8 mouse cellular contexts compared by ENCODE assay signal in the genomic region with DNA sequence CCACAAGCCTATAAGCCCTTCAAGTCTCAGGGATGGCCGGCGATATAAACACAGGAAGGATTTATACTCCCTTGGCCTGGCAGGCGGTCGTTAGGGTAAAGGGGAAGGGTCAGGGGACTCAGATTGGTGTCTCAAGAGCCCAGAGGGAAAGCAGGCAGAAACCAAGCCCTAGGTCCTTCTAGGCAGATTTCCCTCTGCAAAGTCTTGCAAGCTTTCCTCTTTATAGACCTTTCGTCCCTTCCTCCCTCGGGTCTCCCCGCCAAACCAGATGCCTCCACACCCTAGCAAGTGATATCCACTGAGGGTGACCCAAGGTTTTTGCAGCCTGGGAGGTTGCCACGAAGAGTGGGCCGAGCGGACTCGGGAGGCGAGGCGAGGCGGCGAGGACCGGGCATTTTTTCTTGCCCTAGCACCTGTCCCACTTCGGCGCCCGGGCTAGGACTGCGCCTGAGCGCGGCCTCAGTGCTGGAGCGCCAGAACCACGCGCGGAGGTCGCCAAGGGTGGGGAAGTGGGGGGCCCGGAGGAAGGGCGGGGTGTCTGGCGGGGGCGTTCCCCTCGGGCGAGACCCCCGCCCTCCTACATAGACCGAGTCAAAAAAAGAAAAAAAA. TPM values are rescaled to one million over a fixed set of nuclear protein-coding genes. Genes with fewer than 3 reads are reported as not detected.
DNase-seq lines count a peak whose midpoint lies in the region; ATAC-seq and TF ChIP-seq lines count a peak whose summit lies in the region.

No protein-coding gene starts in this region.

- H3K9me3 ChIP-seq in forebrain, embryonic 12.5 days: 0 out of 2 replicates have a peak, but pooled peaks cover 4% of the 10 kb centered on the region
- 0 out of 2 replicates have a peak, but pooled peaks cover 3% of the 10 kb centered on the region for H3K9me3 ChIP-seq in hindbrain, embryonic 16.5 days (ENCODE audit: control insufficient read depth, low read length)
- no peaks in the 10 kb centered on the region for H3K9me3 ChIP-seq in liver, embryonic 14.5 days (ENCODE audit: control insufficient read depth, low read length)

- H3K4me3 ChIP-seq in left cerebral cortex, adult 2 months: peak overlapping the region; percentile 53
- H3K4me3 ChIP-seq in forebrain, embryonic 12.5 days (replicated peaks): peak overlapping the region; percentile 55
- H3K4me3 ChIP-seq in hindbrain, embryonic 16.5 days (ENCODE audit: low read length): peak overlapping the region; percentile 59
- peak overlapping the region in 1 of 2 experiments; percentile 69; a peak in 2 of 4 replicates for H3K4me3 ChIP-seq in liver, embryonic 14.5 days (ENCODE audit: insufficient read depth in 1 of 2, low read depth in 2 of 2, low read length in 2 of 2)
- H3K4me3 ChIP-seq in olfactory bulb, adult 2 months (ENCODE audit: insufficient read depth, low read depth, low read length): peak overlapping the region; percentile 63

- TF ChIP-seq CTCF in left cerebral cortex, adult 2 months (IDR thresholded peaks at IDR 0.05): no peak
- TF ChIP-seq CTCF in liver, embryonic 14.5 days (IDR thresholded peaks at IDR 0.05; ENCODE audit: low read depth): no peak
- no peak for TF ChIP-seq CTCF in olfactory bulb, adult 2 months (IDR thresholded peaks at IDR 0.05; ENCODE audit: insufficient read depth, low read depth, low read length)

- no peak for ATAC-seq in forebrain, embryonic 12.5 days (ENCODE audit: low FRiP score)
- ATAC-seq in hindbrain, embryonic 16.5 days: no peak
- no peak for ATAC-seq in liver, embryonic 14.5 days (ENCODE audit: insufficient read depth)

- intact Hi-C loops in left cerebral cortex, adult 2 months (cut with DNase I): loop anchor here (10.0 kb wide), 1 partner anchor 136 kb away; the partner anchor contains the start of gene Zdhhc9
- intact Hi-C loops in left cerebral cortex, postnatal 14 days (cut with DNase I): loop anchor here (5.0 kb wide), 1 partner anchor 53 kb away; no protein-coding TSS in a partner anchor

- no peaks in the 10 kb centered on the region for H3K27me3 ChIP-seq in forebrain, embryonic 12.5 days
- no peaks in the 10 kb centered on the region for H3K27me3 ChIP-seq in hindbrain, embryonic 16.5 days (replicated peaks; ENCODE audit: control insufficient read depth, insufficient read depth, low read length)
- H3K27me3 ChIP-seq in liver, embryonic 14.5 days (ENCODE audit: control insufficient read depth, insufficient read depth, low read length): peaks cover 2% of the 10 kb centered on the region; the same call in 1 of the 2 replicates

- H3K27ac ChIP-seq in left cerebral cortex, adult 2 months: no peak overlapping the region
- no peak overlapping the region for H3K27ac ChIP-seq in forebrain, embryonic 12.5 days
- no peak overlapping the region for H3K27ac ChIP-seq in hindbrain, embryonic 16.5 days (ENCODE audit: low read depth, low read length)
- no peak overlapping the region for H3K27ac ChIP-seq in liver, embryonic 14.5 days
- H3K27ac ChIP-seq in olfactory bulb, adult 2 months (ENCODE audit: insufficient read depth, low read depth, low read length): no peak overlapping the region

- peak overlapping the region; percentile 70 for H3K4me2 ChIP-seq in forebrain, embryonic 12.5 days
- peak overlapping the region; percentile 73 for H3K4me2 ChIP-seq in hindbrain, embryonic 16.5 days (ENCODE audit: low read length)
- peak overlapping the region; percentile 79 for H3K4me2 ChIP-seq in liver, embryonic 14.5 days (ENCODE audit: low read depth)

- peak overlapping the region; percentile 61; the same call in 1 of the 2 replicates for H3K9ac ChIP-seq in forebrain, embryonic 12.5 days
- H3K9ac ChIP-seq in hindbrain, embryonic 16.5 days (ENCODE audit: low read depth, low read length): peak overlapping the region; percentile 31
- no peak overlapping the region for H3K9ac ChIP-seq in liver, embryonic 14.5 days (replicated peaks)

- TF ChIP-seq POLR2A in olfactory bulb, adult 2 months (IDR thresholded peaks at IDR 0.05; ENCODE audit: insufficient read depth, low read depth, low read length): no peak

- TF ChIP-seq EP300 in liver, embryonic 14.5 days (IDR thresholded peaks at IDR 0.05; ENCODE audit: low read depth): no peak

- 19% methylated on average over 35 of the region's 35 CpGs for WGBS in forebrain, embryonic 12.5 days
- WGBS in hindbrain, embryonic 16.5 days: 12% methylated on average over 35 of the region's 35 CpGs
- WGBS in liver, embryonic 14.5 days (ENCODE audit: insufficient replicate concordance): 9% methylated on average over 35 of the region's 35 CpGs
- WGBS in olfactory bulb, adult 2 months: 26% methylated on average over 34 of the region's 35 CpGs

- DNase-seq in left cerebral cortex, adult 2 months (ENCODE audit: extremely low spot score in 1 of 2, low spot score in 2 of 2): no peak
- DNase-seq in left cerebral cortex, postnatal 14 days (ENCODE audit: low spot score in 2 of 2): no peak
- peak; percentile 41 for DNase-seq in adrenal gland, postnatal 14 days
- no peak for DNase-seq in liver, embryonic 14.5 days (ENCODE audit: low read depth in 3 of 3, low spot score in 3 of 3)
- no peak for DNase-seq in T-cell, adult 2 months (ENCODE audit: low spot score)

- peaks cover 5% of the 10 kb centered on the region for H3K4me1 ChIP-seq in forebrain, embryonic 12.5 days
- H3K4me1 ChIP-seq in hindbrain, embryonic 16.5 days (ENCODE audit: control insufficient read depth, insufficient read depth, low read depth, low read length): peaks cover 4% of the 10 kb centered on the region; the same call in 1 of the 2 replicates
- H3K4me1 ChIP-seq in liver, embryonic 14.5 days (replicated peaks; ENCODE audit: control insufficient read depth in 2 of 2, insufficient read depth in 2 of 2, low read length in 1 of 2): peaks cover 3 to 10% of the 10 kb centered on the region in 2 experiments; a peak in 2 of 4 replicates
- H3K4me1 ChIP-seq in olfactory bulb, adult 2 months (ENCODE audit: control insufficient read depth, insufficient read depth, low read length): peaks cover 8% of the 10 kb centered on the region; the same call in 1 of the 2 replicates

- H3K36me3 ChIP-seq in forebrain, embryonic 12.5 days (replicated peaks): no peaks in the 10 kb centered on the region
- H3K36me3 ChIP-seq in hindbrain, embryonic 16.5 days (ENCODE audit: control insufficient read depth, insufficient read depth, low read length): no peaks in the 10 kb centered on the region
- H3K36me3 ChIP-seq in liver, embryonic 14.5 days (replicated peaks; ENCODE audit: control insufficient read depth, insufficient read depth, low read depth): no peaks in the 10 kb centered on the region

RNA-seq across cellular contexts. Expression of gene Bcorl1, which starts 0.6 kb away (rescaled TPM):
- 10 to 100 TPM; 20.3 to 20.4 TPM for total RNA-seq in left cerebral cortex, adult 2 months (2021)
- 10 to 100 TPM; 18.0 to 19.3 TPM for total RNA-seq in left cerebral cortex, postnatal 14 days (2021)
- total RNA-seq in adrenal gland, postnatal 14 days (2021): 9.8 and 10.1 TPM in 2 replicates
- polyA plus RNA-seq in forebrain, embryonic 12.5 days (2016; fragmentation: Nextera tagmentation; extraction: Ambion mirVana): 6.4 and 6.7 TPM in 2 replicates
- polyA plus RNA-seq in hindbrain, embryonic 16.5 days (2015; fragmentation: Nextera tagmentation; extraction: Ambion mirVana): 6.8 and 7.3 TPM in 2 replicates
- polyA plus RNA-seq in liver, embryonic 14.5 days (2012; rRNA removed): 2.1 and 2.3 TPM in 2 replicates
- 3.5 and 3.9 TPM in 2 replicates for polyA plus RNA-seq in liver, embryonic 14.5 days (2014; fragmentation: Nextera tagmentation; extraction: Ambion mirVana)
- polyA plus RNA-seq in olfactory bulb, adult 2 months (2012; ENCODE audit: insufficient read depth, insufficient read length, low replicate concordance, missing spikeins): not detected in 2 replicates
